In the genomic region with DNA sequence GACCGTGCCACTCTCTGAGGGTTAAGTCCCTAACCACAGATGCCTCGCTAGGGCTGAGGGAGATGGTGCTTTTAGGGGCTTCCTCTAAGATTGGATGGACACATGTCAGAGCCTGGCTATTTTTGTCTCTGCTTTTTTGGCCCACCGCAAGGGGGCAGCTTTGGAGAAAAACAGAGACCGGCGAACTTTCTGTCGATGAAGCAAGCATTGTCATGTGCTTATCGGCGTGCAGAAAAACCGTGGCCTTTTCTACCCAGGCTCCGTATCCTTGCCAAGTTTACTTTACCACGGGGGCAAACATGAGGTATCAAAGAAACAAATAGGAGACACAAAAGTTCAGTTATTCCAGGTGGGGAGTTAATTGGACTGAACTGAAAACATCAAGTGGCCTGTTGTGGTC, we compare ENCODE assay signal across 17 mouse cellular contexts. TPM values are rescaled to one million over a fixed set of nuclear protein-coding genes. Genes with fewer than 3 reads are reported as not detected.
DNase-seq lines count a peak whose midpoint lies in the region; ATAC-seq and TF ChIP-seq lines count a peak whose summit lies in the region.
"Had no signal": no experiment of that assay in that cellular context is flagged by ENCODE, and none has a peak within 500 bp of the region (broad histone marks: within the 10 kb centered on the region; RNA-seq: fewer than 3 reads in every experiment).

No protein-coding gene starts in this region.

- no peak overlapping the region for H3K4me3 ChIP-seq in heart, adult 2 months
- H3K4me3 ChIP-seq in heart, embryonic 12.5 days, result no peak overlapping the region
- H3K4me3 ChIP-seq in left cerebral cortex, adult 2 months, result no peak overlapping the region
- no peak overlapping the region for H3K4me3 ChIP-seq in CH12.LX (replicated peaks in 1 of 3; ENCODE audit: low read depth in 2 of 3, low read length in 2 of 3, poor library complexity in 1 of 3)
- H3K4me3 ChIP-seq: embryonic facial prominence, embryonic 12.5 days; lung, embryonic 15.5 days; midbrain, embryonic 15.5 days had no signal

- H3K9me3 ChIP-seq in heart, embryonic 12.5 days (replicated peaks), result no peaks in the 10 kb centered on the region
- no peaks in the 10 kb centered on the region for H3K9me3 ChIP-seq in CH12.LX (replicated peaks; ENCODE audit: low read length)
- H3K9me3 ChIP-seq: embryonic facial prominence, embryonic 12.5 days; lung, embryonic 15.5 days; midbrain, embryonic 15.5 days had no signal

- H3K36me3 ChIP-seq in heart, adult 2 months (ENCODE audit: control insufficient read depth, insufficient read depth, low read length), result no peaks in the 10 kb centered on the region
- H3K36me3 ChIP-seq in heart, embryonic 12.5 days, result no peaks in the 10 kb centered on the region
- H3K36me3 ChIP-seq in CH12.LX (replicated peaks in 1 of 2; ENCODE audit: control insufficient read depth in 1 of 2, insufficient read depth in 1 of 2, low read length in 1 of 2), result no peaks in the 10 kb centered on the region
- H3K36me3 ChIP-seq: embryonic facial prominence, embryonic 12.5 days; lung, embryonic 15.5 days; midbrain, embryonic 15.5 days had no signal

- H3K27ac ChIP-seq in heart, adult 2 months, result no peak overlapping the region
- H3K27ac ChIP-seq in heart, embryonic 12.5 days (ENCODE audit: poor library complexity, severe bottlenecking), result no peak overlapping the region
- no peak overlapping the region for H3K27ac ChIP-seq in left cerebral cortex, adult 2 months
- H3K27ac ChIP-seq in CH12.LX (ENCODE audit: insufficient read depth, low read depth), result no peak overlapping the region
- H3K27ac ChIP-seq: embryonic facial prominence, embryonic 12.5 days; lung, embryonic 15.5 days; midbrain, embryonic 15.5 days had no signal

- TF ChIP-seq POLR2A in heart, adult 2 months (IDR thresholded peaks at IDR 0.05; ENCODE audit: insufficient read depth, low read depth, low read length), result no peak
- TF ChIP-seq POLR2A in CH12.LX (IDR thresholded peaks at IDR 0.05; ENCODE audit: low read depth, low read length), result no peak

- H3K27me3 ChIP-seq in heart, adult 2 months (ENCODE audit: control insufficient read depth, insufficient read depth, low read length), result no peaks in the 10 kb centered on the region
- H3K27me3 ChIP-seq in heart, embryonic 12.5 days (replicated peaks), result peaks cover 20% of the 10 kb centered on the region; the same call in 1 of the 2 replicates
- H3K27me3 ChIP-seq in CH12.LX (replicated peaks), result no peaks in the 10 kb centered on the region

- no peak for TF ChIP-seq EP300 in heart, adult 2 months (IDR thresholded peaks at IDR 0.05; ENCODE audit: insufficient read depth, low read depth, low read length)
- no peak for TF ChIP-seq EP300 in CH12.LX (IDR thresholded peaks at IDR 0.05; ENCODE audit: low read length)

- no peaks in the 10 kb centered on the region for H3K79me2 ChIP-seq in heart, adult 2 months (replicated peaks; ENCODE audit: control insufficient read depth, insufficient read depth, low read length)
- no peaks in the 10 kb centered on the region for H3K79me2 ChIP-seq in CH12.LX (replicated peaks; ENCODE audit: control insufficient read depth, extremely low read depth, insufficient read depth, poor library complexity, severe bottlenecking)

- no peaks in the 10 kb centered on the region; the same call in none of the 2 replicates for H3K4me1 ChIP-seq in heart, adult 2 months (ENCODE audit: control insufficient read depth, insufficient read depth, low read length)
- H3K4me1 ChIP-seq in heart, embryonic 12.5 days (replicated peaks), result peaks cover 4% of the 10 kb centered on the region; the same call in 1 of the 2 replicates
- peaks cover 0 to 16% of the 10 kb centered on the region in 2 experiments; a peak in 2 of 4 replicates for H3K4me1 ChIP-seq in CH12.LX (ENCODE audit: control insufficient read depth in 1 of 2, insufficient read depth in 2 of 2)
- H3K4me1 ChIP-seq: midbrain, embryonic 15.5 days had no signal

- TF ChIP-seq CTCF in heart, adult 2 months (IDR thresholded peaks at IDR 0.05), result peak; percentile 41
- TF ChIP-seq CTCF in left cerebral cortex, adult 2 months (IDR thresholded peaks at IDR 0.05), result peak; percentile 26
- peak; percentile 10 to 55; a peak in 2 of 4 replicates for TF ChIP-seq CTCF in CH12.LX (conservative IDR thresholded peaks at IDR 0.05 in 1 of 2, IDR thresholded peaks at IDR 0.05 in 1 of 2; ENCODE audit: low read depth in 2 of 2, low read length in 2 of 2)

- H3K9ac ChIP-seq in heart, adult 2 months (ENCODE audit: low read depth, low read length), result no peak overlapping the region
- no peak overlapping the region for H3K9ac ChIP-seq in heart, embryonic 12.5 days
- no peak overlapping the region for H3K9ac ChIP-seq in CH12.LX (ENCODE audit: insufficient read depth, low read depth)
- H3K9ac ChIP-seq: embryonic facial prominence, embryonic 12.5 days; lung, embryonic 15.5 days; midbrain, embryonic 15.5 days had no signal

- no peak for TF ChIP-seq RAD21 in CH12.LX (IDR thresholded peaks at IDR 0.05; ENCODE audit: low read depth, low read length)

- dilution Hi-C loops in CH12.LX (cut with MboI; ENCODE audit: extremely low pct_ligation_motif_present, extremely low pct_unique_long_range_greater_than_20kb, low sequenced_read_pairs), result no loop called here

- WGBS in heart, adult 2 months, result 49% methylated on average over 11 of the region's 11 CpGs
- 44% methylated on average over 11 of the region's 11 CpGs for WGBS in heart, embryonic 12.5 days

- intact Hi-C loops in heart, adult 2 months (cut with DNase I), result loop anchor here (5.0 kb wide), 1 partner anchor 61 kb away; a partner anchor contains a TSS
- intact Hi-C loops in left cerebral cortex, adult 2 months (cut with DNase I), result no loop called here
- intact Hi-C loops in left cerebral cortex, postnatal 14 days (cut with DNase I), result no loop called here
- intact Hi-C loops in heart, postnatal 10 days (cut with DNase I), result no loop called here

- ATAC-seq in heart, embryonic 12.5 days (ENCODE audit: insufficient number of reproducible peaks, low FRiP score), result no peak
- no peak for ATAC-seq in CD4-positive, CD25-positive, alpha-beta regulatory T cell, adult 4 months
- ATAC-seq: forebrain, embryonic 16.5 days; midbrain, embryonic 15.5 days had no signal

- in situ Hi-C loops in CH12.LX (cut with MboI; ENCODE audit: low pct_ligation_motif_present, low pct_unique_long_range_greater_than_20kb, low sequenced_read_pairs), result no loop called here

- no peak overlapping the region for H3K4me2 ChIP-seq in heart, embryonic 12.5 days
- H3K4me2 ChIP-seq in CH12.LX (ENCODE audit: insufficient read depth, low read depth, poor library complexity, severe bottlenecking), result no peak overlapping the region
- H3K4me2 ChIP-seq: embryonic facial prominence, embryonic 12.5 days; lung, embryonic 15.5 days; midbrain, embryonic 15.5 days had no signal

- no peak for DNase-seq in heart, adult 2 months
- DNase-seq in left cerebral cortex, adult 2 months (ENCODE audit: extremely low spot score in 1 of 2, low spot score in 2 of 2), result no peak
- DNase-seq in left cerebral cortex, postnatal 14 days (ENCODE audit: low spot score in 2 of 2), result no peak
- DNase-seq in CH12.LX (ENCODE audit: extremely low read depth), result no peak
- DNase-seq in ZHBTc4 (ENCODE audit: low read depth, low spot score), result peak; percentile 49
- DNase-seq in heart, postnatal 10 days, result no peak
- DNase-seq: adrenal gland, adult 2 months; cerebellum, adult 11 months; heart, postnatal 14 days; retina, postnatal 1 day; right cerebral cortex, postnatal 4 days had no signal

TF ChIP-seq in CH12.LX, 34 proteins besides CTCF, POLR2A, EP300 and RAD21:
- no peak for TF ChIP-seq CHD2 (IDR thresholded peaks at IDR 0.05; ENCODE audit: low read length)
- TF ChIP-seq MEF2A (IDR thresholded peaks at IDR 0.05; ENCODE audit: borderline replicate concordance, low read depth, low read length), result peak; percentile 52; the same call in 1 of the 2 replicates
- TF ChIP-seq SMC3 (IDR thresholded peaks at IDR 0.05; ENCODE audit: low read depth, low read length), result peak; percentile 28; the same call in 1 of the 2 replicates
- no peak for TF ChIP-seq TCF12 (IDR thresholded peaks at IDR 0.05; ENCODE audit: low read depth, low read length)

RNA-seq across cellular contexts. Expression of a gene that starts 39.8 kb away (rescaled TPM):
- 10 to 100 TPM; 18.4 to 19.2 TPM for total RNA-seq in heart, adult 2 months (2021)
- polyA plus RNA-seq in heart, adult 2 months (2012; rRNA removed), result 19.2 and 23.0 TPM in 2 replicates
- polyA plus RNA-seq in heart, embryonic 12.5 days (2016; fragmentation: Nextera tagmentation; extraction: Ambion mirVana), result 82.3 and 85.5 TPM in 2 replicates
- 10 to 100 TPM; 25.3 to 26.0 TPM for total RNA-seq in left cerebral cortex, adult 2 months (2021)
- total RNA-seq in left cerebral cortex, postnatal 14 days (2021), result 10 to 100 TPM; 23.9 to 29.1 TPM
- total RNA-seq in CH12.LX (2012; rRNA removed) (130 and 134 TPM in 2 replicates), CH12.LX (2014; rRNA removed) (110 and 116 TPM in 2 replicates)
- 133 and 134 TPM in 2 replicates for polyA plus RNA-seq in CH12.LX (2012; ENCODE audit: insufficient read length, low read depth)
- polyA plus RNA-seq in CD4-positive, CD25-positive, alpha-beta regulatory T cell, adult 4 months (2017; shearing (Covaris generic)), result 10 to 100 TPM; 26.2 to 30.5 TPM
- total RNA-seq in heart, postnatal 10 days (2021), result 10 to 100 TPM; 23.3 to 27.7 TPM

RNA-seq across cellular contexts. Expression of a gene that starts 55.0 kb away (rescaled TPM):
- 10 to 100 TPM; 21.0 to 23.3 TPM for total RNA-seq in heart, adult 2 months (2021)
- 12.2 and 18.1 TPM in 2 replicates for polyA plus RNA-seq in heart, adult 2 months (2012; rRNA removed)
- polyA plus RNA-seq in heart, embryonic 12.5 days (2016; fragmentation: Nextera tagmentation; extraction: Ambion mirVana), result 17.1 and 23.3 TPM in 2 replicates
- 10 to 100 TPM; 18.1 to 24.9 TPM for total RNA-seq in left cerebral cortex, adult 2 months (2021)
- total RNA-seq in left cerebral cortex, postnatal 14 days (2021), result 10 to 100 TPM; 20.9 to 22.6 TPM
- total RNA-seq in CH12.LX (2012; rRNA removed), result 15.2 and 17.8 TPM in 2 replicates
- total RNA-seq in CH12.LX (2014; rRNA removed), result 26.7 TPM in 2 replicates
- 24.3 and 25.6 TPM in 2 replicates for polyA plus RNA-seq in CH12.LX (2012; ENCODE audit: insufficient read length, low read depth)
- polyA plus RNA-seq in CD4-positive, CD25-positive, alpha-beta regulatory T cell, adult 4 months (2017; shearing (Covaris generic)), result 10 to 100 TPM; 49.1 to 52.4 TPM
- 10 to 100 TPM; 19.6 to 20.3 TPM for total RNA-seq in heart, postnatal 10 days (2021)
